ENCODE assay signal across 16 mouse cellular contexts in the genomic region with DNA sequence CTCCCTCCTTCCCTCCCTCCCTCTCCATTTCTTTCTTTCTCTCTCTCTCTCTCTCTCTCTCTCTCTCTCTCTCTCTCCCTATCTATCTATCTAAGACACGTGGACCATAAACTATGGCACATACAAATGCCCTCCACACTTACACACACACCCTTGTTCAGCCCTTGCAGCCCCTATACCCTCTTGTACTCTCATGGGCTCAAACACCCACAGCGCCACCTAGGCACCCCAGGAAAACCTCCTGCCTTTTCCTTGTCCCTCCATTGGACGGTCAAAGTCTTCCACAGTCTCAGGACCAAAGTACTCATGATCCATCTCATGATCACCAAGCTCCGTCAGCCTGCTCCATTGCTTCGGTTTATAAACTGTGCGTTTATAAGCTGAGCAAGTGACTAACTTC. TPM values are rescaled to one million over a fixed set of nuclear protein-coding genes. Genes with fewer than 3 reads are reported as not detected.
A peak's percentile ranks its signal among the peaks of the same experiment; 100 is the strongest.
DNase-seq lines count a peak whose midpoint lies in the region; ATAC-seq lines count a peak whose summit lies in the region.
"Had no signal": no experiment of that assay in that cellular context is flagged by ENCODE, and none has a peak within 500 bp of the region (broad histone marks: within the 10 kb centered on the region; RNA-seq: fewer than 3 reads in every experiment).

No protein-coding gene starts in this region.

- 66% methylated on average over 6 of the region's 6 CpGs for WGBS in hindbrain, embryonic 10.5 days
- WGBS in hindbrain, embryonic 14.5 days = 65% methylated on average over 6 of the region's 6 CpGs
- WGBS in liver, embryonic 13.5 days (ENCODE audit: insufficient replicate concordance) = 51% methylated on average over 6 of the region's 6 CpGs

- H3K36me3 ChIP-seq in hindbrain, embryonic 10.5 days = no peaks in the 10 kb centered on the region
- H3K36me3 ChIP-seq in hindbrain, embryonic 14.5 days (replicated peaks; ENCODE audit: control insufficient read depth, insufficient read depth) = no peaks in the 10 kb centered on the region
- H3K36me3 ChIP-seq in liver, embryonic 13.5 days = no peaks in the 10 kb centered on the region
- H3K36me3 ChIP-seq: hindbrain, embryonic 12.5 days; neural tube, embryonic 15.5 days had no signal

- H3K9me3 ChIP-seq in hindbrain, embryonic 10.5 days = no peaks in the 10 kb centered on the region
- no peaks in the 10 kb centered on the region for H3K9me3 ChIP-seq in hindbrain, embryonic 14.5 days (ENCODE audit: control insufficient read depth, low read length)
- no peaks in the 10 kb centered on the region for H3K9me3 ChIP-seq in liver, embryonic 13.5 days (replicated peaks)
- H3K9me3 ChIP-seq: hindbrain, embryonic 12.5 days; neural tube, embryonic 15.5 days had no signal

- peaks cover 36% of the 10 kb centered on the region for H3K4me1 ChIP-seq in hindbrain, embryonic 10.5 days (replicated peaks)
- no peaks in the 10 kb centered on the region for H3K4me1 ChIP-seq in hindbrain, embryonic 14.5 days (replicated peaks; ENCODE audit: control insufficient read depth, insufficient read depth, low read length)
- H3K4me1 ChIP-seq in liver, embryonic 13.5 days (replicated peaks) = peaks cover 77% of the 10 kb centered on the region

- H3K4me2 ChIP-seq in hindbrain, embryonic 14.5 days (replicated peaks) = no peak overlapping the region
- H3K4me2 ChIP-seq in liver, embryonic 13.5 days = no peak overlapping the region
- H3K4me2 ChIP-seq: heart, embryonic 11.5 days; hindbrain, embryonic 12.5 days; neural tube, embryonic 15.5 days had no signal

- H3K9ac ChIP-seq in hindbrain, embryonic 14.5 days = no peak overlapping the region
- peak overlapping the region; percentile 47 for H3K9ac ChIP-seq in liver, embryonic 13.5 days
- H3K9ac ChIP-seq: hindbrain, embryonic 12.5 days; neural tube, embryonic 15.5 days had no signal

- peak overlapping the region; percentile 37; the same call in 1 of the 2 replicates for H3K27ac ChIP-seq in hindbrain, embryonic 10.5 days
- H3K27ac ChIP-seq in hindbrain, embryonic 14.5 days = no peak overlapping the region
- peak overlapping the region; percentile 81 for H3K27ac ChIP-seq in liver, embryonic 13.5 days
- H3K27ac ChIP-seq: hindbrain, embryonic 12.5 days; neural tube, embryonic 15.5 days had no signal

- no peak for DNase-seq in hindbrain, embryonic 10.5 days (ENCODE audit: low spot score)
- no peak for DNase-seq in hindbrain, embryonic 14.5 days (ENCODE audit: low spot score)
- DNase-seq in thymus, postnatal 4 days = peak; percentile 31
- DNase-seq in thymus, postnatal 36 days = no peak
- DNase-seq in liver, embryonic 13.5 days = no peak
- no peak for DNase-seq in adrenal gland, postnatal 10 days
- DNase-seq in adrenal gland, adult 8-10 months = no peak
- DNase-seq: cerebellum, adult 18-20 months; gastrocnemius, postnatal 14 days; kidney, adult 2 months had no signal

- no peaks in the 10 kb centered on the region for H3K27me3 ChIP-seq in hindbrain, embryonic 10.5 days (ENCODE audit: insufficient read depth, poor library complexity, severe bottlenecking)
- no peaks in the 10 kb centered on the region for H3K27me3 ChIP-seq in hindbrain, embryonic 14.5 days (ENCODE audit: control insufficient read depth, insufficient read depth, low read length)
- H3K27me3 ChIP-seq in liver, embryonic 13.5 days = peaks cover 19% of the 10 kb centered on the region
- H3K27me3 ChIP-seq: hindbrain, embryonic 12.5 days; neural tube, embryonic 15.5 days had no signal

- no peak overlapping the region for H3K4me3 ChIP-seq in hindbrain, embryonic 10.5 days
- H3K4me3 ChIP-seq in hindbrain, embryonic 14.5 days (replicated peaks; ENCODE audit: low read length) = no peak overlapping the region
- no peak overlapping the region for H3K4me3 ChIP-seq in liver, embryonic 13.5 days (replicated peaks)
- H3K4me3 ChIP-seq: erythroblast, embryonic 14.5 days; hindbrain, embryonic 12.5 days; megakaryocyte, embryonic 14.5 days; neural tube, embryonic 15.5 days had no signal

- ATAC-seq in hindbrain, embryonic 14.5 days (ENCODE audit: low FRiP score) = no peak
- no peak for ATAC-seq in liver, embryonic 13.5 days (ENCODE audit: low read depth)

RNA-seq across cellular contexts. Expression of a gene that starts 54.2 kb away (rescaled TPM):
- not detected in 2 replicates for polyA plus RNA-seq in hindbrain, embryonic 10.5 days (2016; fragmentation: Nextera tagmentation; extraction: Ambion mirVana)
- polyA plus RNA-seq in hindbrain, embryonic 14.5 days (2014; fragmentation: Nextera tagmentation; extraction: Ambion mirVana) = not detected in 2 replicates
- not detected in 2 replicates for polyA plus RNA-seq in liver, embryonic 13.5 days (2015; fragmentation: Nextera tagmentation; extraction: Ambion mirVana)
- under 1 TPM in 1 of 2 experiments, not detected in 1; 0.30 TPM for total RNA-seq in adrenal gland, postnatal 10 days (2021)
- not detected for total RNA-seq in adrenal gland, adult 8-10 months (2022)
- total RNA-seq: liver, adult 2 months had no signal
- polyA plus RNA-seq: erythroblast, embryonic 14.5 days; heart, embryonic 11.5 days; hindbrain, embryonic 12.5 days; kidney, adult 2 months; liver, adult 2 months; neural tube, embryonic 15.5 days had no signal
